Mouse (Mus musculus) cortical plate, adult 2 months (tissue): Measurements from ENCODE around the gene Hoxd8.

ENCODE experiments used
- CTCF ChIP-seq: fragments of 200-500 bp; IDR thresholded peaks from 2 replicates; pipeline ENCODE4 v1.5.1; 2011; ENCODE audit warnings: mild to moderate bottlenecking, control low read depth, low read length; ENCODE audit not compliant: insufficient read depth; ENCODE audit errors: extremely low read depth
- POLR2A ChIP-seq: fragments of 200-500 bp; IDR thresholded peaks from 2 replicates; pipeline ENCODE4 v1.6.1; 2011; ENCODE audit warnings: mild to moderate bottlenecking, low read length, control low read depth; ENCODE audit not compliant: insufficient read depth; ENCODE audit errors: extremely low read depth

DNA sequence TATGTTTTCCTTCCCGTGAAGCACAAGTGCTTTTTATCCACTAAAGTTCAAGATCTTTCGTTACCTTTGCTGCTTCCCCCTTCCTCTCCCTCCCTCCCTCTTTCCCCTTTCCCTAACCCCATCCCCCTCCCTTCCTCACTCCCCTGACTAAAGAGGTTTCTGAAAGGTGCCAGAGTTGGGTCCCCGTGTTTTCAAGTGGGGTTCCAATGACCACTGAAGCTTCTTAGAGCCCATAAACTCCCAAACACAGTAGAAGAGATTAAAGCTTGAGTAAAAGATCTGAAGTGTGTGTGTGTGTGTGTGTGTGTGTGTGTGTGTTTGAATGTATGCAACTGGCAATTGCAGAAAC lies 35.2 kb upstream of the Hoxd8 start:
- TF ChIP-seq CTCF, result no peak
- TF ChIP-seq POLR2A, result no peak
